Mouse (Mus musculus): ENCODE results near the gene Mgarp. TPM values are rescaled to one million over a fixed set of nuclear protein-coding genes. Genes with fewer than 3 reads are reported as not detected.

The Mgarp gene
- total and polyA plus RNA-seq, 3 experiments: 0.65 to 5.2 TPM; not detected in 1

DNA sequence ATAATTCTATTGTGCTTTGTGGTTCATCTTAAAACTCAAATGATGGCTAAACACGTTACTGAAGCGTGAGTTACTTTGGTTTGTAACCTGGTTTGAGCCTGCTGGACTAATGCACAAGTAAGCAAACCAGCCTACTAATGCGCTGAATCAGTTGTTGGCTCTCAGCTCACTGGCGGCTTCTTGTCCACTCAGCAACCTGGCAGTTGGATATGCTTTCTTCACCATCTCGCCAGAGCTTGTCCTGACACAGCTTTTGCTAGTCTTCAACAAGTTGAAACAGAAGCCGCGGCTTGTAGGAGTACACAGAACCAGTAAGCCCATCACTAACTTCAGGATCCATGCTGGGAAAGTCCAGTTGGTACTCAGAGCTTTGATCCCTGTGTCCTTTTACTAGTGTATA, 15.9 kb upstream of the Mgarp start:
- H3K9me3 ChIP-seq (replicated peaks; ENCODE audit: insufficient read depth, low read length): no peaks in the 10 kb centered on the region
- no peak overlapping the region for H3K27ac ChIP-seq (ENCODE audit: control insufficient read depth, low read depth, low read length)
- TF ChIP-seq SMC3 (IDR thresholded peaks at IDR 0.05; ENCODE audit: low read depth, low read length) (no peak), TBP (IDR thresholded peaks at IDR 0.05; ENCODE audit: low read depth, low read length) (no peak), MEF2A (IDR thresholded peaks at IDR 0.05; ENCODE audit: extremely low read depth, insufficient replicate concordance, low read depth, low read length, poor library complexity, severe bottlenecking) (no peak), ZKSCAN1 (IDR thresholded peaks at IDR 0.05; ENCODE audit: low read depth, low read length) (no peak), MYB (IDR thresholded peaks at IDR 0.05; ENCODE audit: low read depth, low read length) (no peak), HCFC1 (IDR thresholded peaks at IDR 0.05; ENCODE audit: low read depth, low read length) (no peak), POLR2A (IDR thresholded peaks at IDR 0.05; ENCODE audit: control insufficient read depth in 1 of 2, insufficient read depth in 1 of 2, low read depth in 1 of 2, low read length in 2 of 2, poor library complexity in 1 of 2) (no peak), MXI1 (IDR thresholded peaks at IDR 0.05; ENCODE audit: low read depth, low read length) (no peak), BHLHE40 (IDR thresholded peaks at IDR 0.05; ENCODE audit: borderline replicate concordance, low read depth, low read length) (no peak), NRF1 (IDR thresholded peaks at IDR 0.05; ENCODE audit: insufficient read depth, low read depth, low read length, poor library complexity, severe bottlenecking) (no peak), ELF1 (IDR thresholded peaks at IDR 0.05; ENCODE audit: low read depth, low read length) (no peak), CHD1 (IDR thresholded peaks at IDR 0.05; ENCODE audit: low read depth, low read length) (no peak)
- H3K27me3 ChIP-seq (ENCODE audit: control insufficient read depth in 1 of 2, insufficient read depth in 2 of 2, low read length in 2 of 2): no peaks in the 10 kb centered on the region
- peaks cover 0 to 9% of the 10 kb centered on the region in 2 experiments; a peak in 3 of 4 replicates for H3K4me1 ChIP-seq (ENCODE audit: control insufficient read depth in 1 of 2, insufficient read depth in 2 of 2, low read length in 2 of 2)
- peaks cover 0 to 15% of the 10 kb centered on the region in 2 experiments; a peak in 2 of 4 replicates for H3K36me3 ChIP-seq (ENCODE audit: control insufficient read depth in 1 of 2, insufficient read depth in 2 of 2, low read length in 2 of 2)
- DNase-seq (ENCODE audit: low read depth, low spot score): no peak
- H3K9ac ChIP-seq (ENCODE audit: control insufficient read depth, low read depth, low read length, poor library complexity, severe bottlenecking): no peak overlapping the region
- peaks cover 33% of the 10 kb centered on the region for H3K79me2 ChIP-seq (ENCODE audit: control insufficient read depth, insufficient read depth, low read length, poor library complexity)
- no peak overlapping the region for H3K4me3 ChIP-seq (ENCODE audit: control insufficient read depth in 1 of 2, insufficient read depth in 1 of 2, low read depth in 2 of 2, low read length in 2 of 2)

- no peaks in the 10 kb centered on the region for H3K27me3 ChIP-seq (ENCODE audit: control insufficient read depth in 1 of 2, insufficient read depth in 2 of 2, low read length in 2 of 2)
- peaks cover 0 to 3% of the 10 kb centered on the region in 2 experiments; a peak in 2 of 4 replicates for H3K4me1 ChIP-seq (ENCODE audit: control insufficient read depth in 1 of 2, insufficient read depth in 2 of 2, low read length in 2 of 2)
- peak within 1 kb of the TSS; percentile 99 for H3K9ac ChIP-seq (ENCODE audit: control insufficient read depth, low read depth, low read length, poor library complexity, severe bottlenecking)
- peak within 1 kb of the TSS; percentile 93 to 100 for H3K4me3 ChIP-seq (ENCODE audit: control insufficient read depth in 1 of 2, insufficient read depth in 1 of 2, low read depth in 2 of 2, low read length in 2 of 2)
- H3K79me2 ChIP-seq (ENCODE audit: control insufficient read depth, insufficient read depth, low read length, poor library complexity): peaks cover 10% of the 10 kb centered on the region
- H3K27ac ChIP-seq (ENCODE audit: control insufficient read depth, low read depth, low read length): peak within 1 kb of the TSS; percentile 86
- DNase-seq (ENCODE audit: low read depth, low spot score): peak; percentile 95
- no peaks in the 10 kb centered on the region for H3K9me3 ChIP-seq (replicated peaks; ENCODE audit: insufficient read depth, low read length)
- H3K36me3 ChIP-seq (ENCODE audit: control insufficient read depth in 1 of 2, insufficient read depth in 2 of 2, low read length in 2 of 2): peaks cover 10 to 12% of the 10 kb centered on the region in 2 experiments
- TF ChIP-seq RCOR1 (IDR thresholded peaks at IDR 0.05; ENCODE audit: low read depth, low read length) (0 out of 2 replicates have a peak, but pooled peaks have one; percentile 29), EP300 (IDR thresholded peaks at IDR 0.05; ENCODE audit: low read depth in 1 of 2, low read length in 2 of 2) (0 out of 4 replicates have a peak, but pooled peaks of 1 of the 2 experiments have one; percentile 13), HCFC1 (IDR thresholded peaks at IDR 0.05; ENCODE audit: low read depth, low read length) (peak; percentile 82), RAD21 (IDR thresholded peaks at IDR 0.05; ENCODE audit: low read depth, low read length) (peak; percentile 45), NRF1 (IDR thresholded peaks at IDR 0.05; ENCODE audit: insufficient read depth, low read depth, low read length, poor library complexity, severe bottlenecking) (peak; percentile 86), USF1 (IDR thresholded peaks at IDR 0.05; ENCODE audit: low read depth, low read length) (no peak), MYB (IDR thresholded peaks at IDR 0.05; ENCODE audit: low read depth, low read length) (no peak), MAX (IDR thresholded peaks at IDR 0.05; ENCODE audit: low read length) (peak; percentile 42; the same call in 1 of the 2 replicates), GATA1 (IDR thresholded peaks at IDR 0.05; ENCODE audit: low read depth, low read length) (no peak), ZKSCAN1 (IDR thresholded peaks at IDR 0.05; ENCODE audit: low read depth, low read length) (no peak), MYC (IDR thresholded peaks at IDR 0.05; ENCODE audit: low read depth, low read length) (peak; percentile 20; the same call in 1 of the 2 replicates), BHLHE40 (IDR thresholded peaks at IDR 0.05; ENCODE audit: borderline replicate concordance, low read depth, low read length) (no peak), MEF2A (IDR thresholded peaks at IDR 0.05; ENCODE audit: extremely low read depth, insufficient replicate concordance, low read depth, low read length, poor library complexity, severe bottlenecking) (0 out of 2 replicates have a peak, but pooled peaks have one; percentile 39), POLR2A (IDR thresholded peaks at IDR 0.05; ENCODE audit: control insufficient read depth in 1 of 2, insufficient read depth in 1 of 2, low read depth in 1 of 2, low read length in 2 of 2, poor library complexity in 1 of 2) (peak; percentile 93 to 97), SMC3 (IDR thresholded peaks at IDR 0.05; ENCODE audit: low read depth, low read length) (peak; percentile 78), CHD2 (IDR thresholded peaks at IDR 0.05; ENCODE audit: low read length) (no peak), ZC3H11A (IDR thresholded peaks at IDR 0.05; ENCODE audit: low read depth, low read length) (peak; percentile 56), SIN3A (IDR thresholded peaks at IDR 0.05; ENCODE audit: low read length) (peak; percentile 57; the same call in 1 of the 2 replicates), ETS1 (IDR thresholded peaks at IDR 0.05; ENCODE audit: low read depth, low read length) (no peak), ELF1 (IDR thresholded peaks at IDR 0.05; ENCODE audit: low read depth, low read length) (0 out of 2 replicates have a peak, but pooled peaks have one; percentile 35), MAZ (IDR thresholded peaks at IDR 0.05; ENCODE audit: low read depth, low read length) (peak; percentile 36; the same call in 1 of the 2 replicates), KAT2A (conservative IDR thresholded peaks at IDR 0.05; ENCODE audit: low read depth, low read length) (no peak; the same call in 1 of the 2 replicates), MXI1 (IDR thresholded peaks at IDR 0.05; ENCODE audit: low read depth, low read length) (peak; percentile 71), E2F4 (IDR thresholded peaks at IDR 0.05; ENCODE audit: borderline replicate concordance, low read depth, low read length) (no peak), UBTF (IDR thresholded peaks at IDR 0.05; ENCODE audit: borderline replicate concordance, insufficient read depth, low read depth, low read length) (no peak; the same call in 1 of the 2 replicates)
These were observed 12.1 kb upstream of the Mgarp start, which contains the start of gene Ndufc1 for GRCm38 (mm10) chr3:51408561-51409183. Ndufc1 (minus strand) TSS chr3:51408988.

Measured in MEL (cell line).